Mouse (Mus musculus) urinary bladder, postnatal 10 days (tissue): Measurements from ENCODE around the gene Olfr799.

Source experiments
- DNase-seq: peaks from one replicate; pipeline ENCODE4 v3.0.0; 2022; ENCODE audit warnings: low spot score

Gene Olfr799

DNA sequence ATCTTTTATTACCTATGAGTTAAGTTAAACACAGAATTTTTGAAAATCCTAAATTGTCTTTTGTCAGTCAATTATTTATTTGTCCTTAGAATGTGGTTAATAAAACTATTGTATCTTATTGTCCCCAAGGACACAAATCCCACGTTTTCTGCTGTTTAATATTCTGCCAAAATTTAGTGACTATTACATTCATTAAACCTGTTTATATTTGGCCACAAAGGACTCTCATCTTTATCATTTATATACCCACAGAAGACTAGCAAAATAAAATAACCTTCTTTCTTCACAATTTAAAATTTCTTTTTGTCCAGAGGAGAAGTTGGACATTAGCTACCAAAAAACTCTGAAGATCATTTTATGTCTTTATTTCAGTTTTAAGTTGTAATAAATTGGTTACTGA is at the start of gene Olfr799:
Olfr799 (plus strand) TSS at position 301 of the 400 bp plus-strand sequence.
- DNase-seq: no peak

DNA sequence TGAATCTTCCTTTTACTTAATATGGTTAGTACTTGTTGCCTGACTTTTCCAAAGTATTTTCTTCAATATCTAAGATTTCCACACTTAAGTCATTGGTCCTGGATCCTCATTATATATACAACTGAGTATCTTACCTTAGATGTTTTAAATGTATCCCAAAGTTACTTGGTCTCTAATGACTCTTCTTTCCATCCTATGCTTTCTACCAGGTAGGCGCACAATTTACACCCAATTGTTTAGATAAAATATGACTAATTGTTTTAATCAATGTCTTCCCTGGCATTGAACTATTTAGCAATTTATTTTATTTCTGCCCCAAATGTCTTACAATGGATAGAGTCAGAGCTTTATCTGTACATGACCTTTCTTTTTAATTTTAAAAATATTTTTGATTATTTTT is 24.8 kb upstream of the Olfr799 start, which contains the start of gene Olfr796:
Olfr796 (minus strand) TSS at position 101 of the 400 bp plus-strand sequence.
- DNase-seq: no peak

DNA sequence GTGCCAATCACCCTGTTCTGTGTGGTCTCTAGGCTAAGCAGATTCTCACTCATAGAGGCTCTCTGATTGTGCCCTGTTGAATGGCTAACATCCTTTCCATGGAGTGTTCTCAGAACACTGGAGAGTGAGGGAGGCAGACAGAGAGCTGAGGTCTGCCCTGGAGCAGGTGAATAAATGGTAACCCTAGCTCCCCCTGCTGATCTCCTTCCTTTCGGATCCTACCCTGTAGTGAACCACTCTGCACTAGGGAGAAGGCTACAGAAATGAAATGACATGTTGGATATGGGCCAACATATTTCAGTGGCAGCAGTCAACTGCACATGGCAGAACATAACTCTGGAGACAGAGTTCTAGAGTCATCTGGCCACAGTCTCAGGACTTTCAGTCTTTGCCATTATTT is 15.6 kb upstream of the Olfr799 start:
- DNase-seq: no peak

DNA sequence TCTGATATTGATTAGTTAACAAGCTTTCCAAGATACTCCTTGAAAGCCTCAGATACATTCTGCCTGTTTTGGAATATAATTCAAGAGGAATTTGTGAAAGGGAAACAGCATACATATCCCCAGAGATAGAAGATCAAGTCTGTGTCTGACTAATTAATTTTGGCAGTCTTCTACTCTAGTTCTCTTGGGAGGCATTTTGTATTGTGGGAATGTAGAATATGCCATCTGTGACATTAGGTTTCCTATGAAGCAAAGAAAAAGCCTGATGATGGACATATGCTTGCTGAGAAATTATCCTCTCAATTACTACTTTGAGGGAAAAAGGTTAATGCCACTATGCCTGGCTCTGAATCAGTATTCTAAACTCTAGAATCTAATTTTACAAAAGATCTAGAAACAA is 14.0 kb upstream of the Olfr799 start:
- no peak for DNase-seq

DNA sequence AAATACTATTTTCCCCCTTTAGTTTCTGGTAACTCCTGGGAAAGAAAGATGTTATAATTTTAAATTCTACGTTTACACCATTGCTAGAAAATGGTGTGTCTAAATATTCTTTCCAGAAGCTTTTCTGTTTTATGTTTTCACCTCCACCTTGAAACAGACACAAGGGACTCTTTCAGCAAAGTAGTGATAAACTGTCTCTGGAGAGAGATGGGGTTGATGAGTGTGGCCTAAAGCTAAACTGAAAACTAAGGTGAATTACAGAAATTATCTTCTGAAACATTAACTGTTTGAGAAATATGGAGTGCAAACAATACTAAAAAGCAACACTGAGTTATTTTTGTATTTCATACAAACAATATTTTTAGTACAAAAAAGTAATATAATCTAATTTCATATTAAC is 9.4 kb upstream of the Olfr799 start, which contains the start of gene Olfr798:
Olfr798 (minus strand) TSS at position 101 of the 400 bp plus-strand sequence.
- DNase-seq: no peak

DNA sequence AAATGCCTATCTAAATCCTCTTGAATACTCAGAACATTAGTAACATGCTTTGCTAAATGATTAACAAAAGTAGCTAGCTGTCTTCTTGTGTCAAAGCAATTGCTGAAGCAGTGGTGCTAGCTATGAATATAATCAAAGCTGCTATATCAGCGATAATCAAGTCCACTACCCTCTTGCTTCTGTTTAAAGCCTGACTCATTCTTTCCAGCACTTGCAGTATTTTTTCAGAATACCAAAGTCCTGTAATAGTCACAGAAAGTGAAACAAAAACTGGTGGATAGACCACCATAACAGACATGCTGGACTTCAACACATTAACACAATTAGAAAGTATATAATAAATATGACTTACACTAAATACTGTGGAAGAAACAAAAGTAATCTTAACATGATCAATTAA is 14.5 kb downstream of the Olfr799 start:
- no peak for DNase-seq

DNA sequence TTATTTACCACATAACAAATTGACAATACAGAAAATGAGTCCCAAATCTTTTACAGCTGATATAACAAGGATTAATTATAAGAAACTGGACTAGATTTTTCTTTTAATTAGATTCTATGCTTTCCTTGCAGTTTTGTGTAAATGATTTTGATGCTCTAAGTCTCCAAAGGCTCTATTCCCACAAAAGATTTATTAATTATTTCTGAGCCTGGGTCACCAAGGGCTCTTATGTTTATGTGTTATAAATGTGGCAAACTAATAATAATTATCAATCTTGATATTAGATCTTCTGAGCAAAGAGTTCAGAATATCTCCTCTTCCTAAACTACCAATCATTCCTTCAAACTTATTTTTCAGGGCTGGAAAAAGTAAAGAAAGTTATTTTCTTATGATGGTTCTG is 20.1 kb downstream of the Olfr799 start, which contains the start of gene Olfr800:
Olfr800 (plus strand) TSS at position 301 of the 400 bp plus-strand sequence.
- DNase-seq: no peak

DNA sequence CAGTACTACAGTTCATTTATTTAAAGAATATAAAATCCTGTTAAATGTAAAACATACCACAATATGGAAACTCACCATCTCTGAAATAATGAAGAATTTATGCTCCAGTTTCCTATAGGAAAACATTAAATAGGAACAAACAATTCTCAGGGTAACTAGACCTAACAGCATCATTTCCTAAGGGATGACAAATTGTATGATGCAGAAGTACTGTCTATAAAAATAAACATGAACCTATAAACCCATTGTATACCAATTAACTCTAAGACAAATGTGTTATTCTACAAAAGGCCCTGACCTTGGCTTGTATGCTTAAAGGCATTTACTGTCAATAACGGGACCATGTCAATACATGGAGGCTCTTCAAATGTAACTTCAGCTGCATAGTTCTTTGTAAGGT is 36.5 kb downstream of the Olfr799 start, which contains the start of gene Olfr801:
Olfr801 (minus strand) TSS at position 101 of the 400 bp plus-strand sequence.
- DNase-seq: no peak

DNA sequence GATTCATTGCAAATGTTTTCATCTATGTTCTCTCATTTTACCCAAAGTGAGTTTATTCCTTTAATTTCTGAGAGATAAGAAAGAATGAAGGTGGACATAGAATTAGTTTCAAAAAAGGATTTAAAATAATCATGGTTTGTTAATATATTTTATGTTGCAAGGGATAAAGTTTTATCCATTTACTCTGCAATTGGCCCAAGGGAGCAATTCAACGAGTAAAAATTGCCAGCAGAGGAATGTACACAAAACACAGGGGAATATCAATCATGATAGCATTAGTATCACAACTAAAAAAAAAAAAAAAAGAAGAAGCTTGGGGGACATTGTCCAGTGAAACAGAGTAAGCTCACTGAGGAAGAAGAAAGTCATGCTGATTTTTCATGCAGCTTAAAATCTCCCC is 50.8 kb downstream of the Olfr799 start, which contains the start of gene Olfr802:
Olfr802 (minus strand) TSS at position 101 of the 400 bp plus-strand sequence.
- no peak for DNase-seq

DNA sequence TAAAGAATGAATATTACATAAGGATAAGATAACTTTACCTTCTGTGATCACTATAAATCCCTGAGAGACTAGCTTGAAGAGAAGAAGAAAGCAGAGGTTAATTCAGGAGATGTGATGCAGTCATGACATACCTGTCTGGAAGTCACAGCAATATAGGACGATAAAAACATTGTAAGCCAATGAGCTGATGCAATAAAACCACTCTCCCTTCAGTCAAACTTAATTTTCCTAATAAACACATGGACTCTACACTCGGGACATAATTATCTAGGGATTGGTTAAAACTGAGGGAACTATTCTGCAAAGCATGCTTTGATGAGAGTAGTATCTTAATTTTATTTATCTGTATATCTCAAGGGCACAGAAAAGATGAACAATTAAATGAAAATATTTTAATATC is 56.9 kb downstream of the Olfr799 start, which contains the start of gene Olfr803:
Olfr803 (minus strand) TSS at position 101 of the 400 bp plus-strand sequence.
- no peak for DNase-seq
